Comparison of ENCODE assay signal across 29 mouse cellular contexts in genomic region chr1:158860190-158860589, GRCm38 (mm10).
A peak's percentile ranks its signal among the peaks of the same experiment; 100 is the strongest.
DNase-seq lines count a peak whose midpoint lies in the region; ATAC-seq and TF ChIP-seq lines count a peak whose summit lies in the region.
"Had no signal": no experiment of that assay in that cellular context is flagged by ENCODE, and none has a peak within 500 bp of the region (broad histone marks: within the 10 kb centered on the region; RNA-seq: fewer than 3 reads in every experiment).

No protein-coding gene starts in this region.

- no peaks in the 10 kb centered on the region for H3K36me3 ChIP-seq in embryonic facial prominence, embryonic 11.5 days (replicated peaks; ENCODE audit: control insufficient read depth, insufficient read depth, low read depth, low read length)
- H3K36me3 ChIP-seq in limb, embryonic 13.5 days = no peaks in the 10 kb centered on the region
- H3K36me3 ChIP-seq in thymus, adult 2 months (ENCODE audit: control insufficient read depth, insufficient read depth, low read length) = no peaks in the 10 kb centered on the region
- H3K36me3 ChIP-seq: forebrain, embryonic 12.5 days; heart, embryonic 10.5 days; heart, embryonic 15.5 days; hindbrain, embryonic 12.5 days; liver, embryonic 15.5 days had no signal

- peak; percentile 40 for DNase-seq in embryo, embryonic 11 days
- DNase-seq in embryonic facial prominence, embryonic 11.5 days (ENCODE audit: low spot score) = peak; percentile 60
- DNase-seq in forelimb bud, embryonic 11.5 days (ENCODE audit: low read depth, low spot score) = peak; percentile 85
- no peak for DNase-seq in spleen, postnatal 36 days (ENCODE audit: low spot score in 2 of 2)
- DNase-seq in kidney, adult 11 months = no peak
- DNase-seq in thymus, adult 2 months = no peak
- DNase-seq: adrenal gland, adult 8-10 months; B cell, adult 2 months; cerebellum, adult 11 months; cerebellum, adult 9-10 months; gastrocnemius, postnatal 25 days; heart, adult 11 months; kidney, postnatal 14 days; lung, embryonic 14.5 days; lung, postnatal 14 days; midbrain, embryonic 14.5 days; right cerebral cortex, postnatal 14 days; thymus, adult 18-20 months; thymus, postnatal 4 days had no signal

- H3K4me2 ChIP-seq in embryonic facial prominence, embryonic 11.5 days (ENCODE audit: low read depth, low read length) = no peak overlapping the region
- peak overlapping the region; percentile 19 for H3K4me2 ChIP-seq in limb, embryonic 13.5 days (replicated peaks)
- H3K4me2 ChIP-seq: forebrain, embryonic 12.5 days; heart, embryonic 15.5 days; hindbrain, embryonic 12.5 days; liver, embryonic 15.5 days; lung, embryonic 14.5 days had no signal

- no peak overlapping the region for H3K9ac ChIP-seq in embryonic facial prominence, embryonic 11.5 days (replicated peaks; ENCODE audit: low read length)
- no peak overlapping the region for H3K9ac ChIP-seq in limb, embryonic 13.5 days
- H3K9ac ChIP-seq: forebrain, embryonic 12.5 days; heart, embryonic 15.5 days; hindbrain, embryonic 12.5 days; liver, embryonic 15.5 days; lung, embryonic 14.5 days had no signal

- TF ChIP-seq CTCF in thymus, adult 2 months (IDR thresholded peaks at IDR 0.05; ENCODE audit: borderline replicate concordance, control insufficient read depth, extremely low read depth, insufficient read depth, low read length, poor library complexity) = no peak

- H3K27ac ChIP-seq in embryonic facial prominence, embryonic 11.5 days (replicated peaks; ENCODE audit: low read depth, low read length) = no peak overlapping the region
- H3K27ac ChIP-seq in limb, embryonic 13.5 days = no peak overlapping the region
- H3K27ac ChIP-seq in thymus, adult 2 months (ENCODE audit: control insufficient read depth, insufficient read depth, low read length) = no peak overlapping the region
- H3K27ac ChIP-seq: forebrain, embryonic 12.5 days; heart, embryonic 10.5 days; heart, embryonic 15.5 days; hindbrain, embryonic 12.5 days; liver, embryonic 15.5 days; stomach, postnatal 0 days had no signal

- no peaks in the 10 kb centered on the region for H3K27me3 ChIP-seq in embryonic facial prominence, embryonic 11.5 days (ENCODE audit: control insufficient read depth, insufficient read depth, low read length)
- H3K27me3 ChIP-seq in limb, embryonic 13.5 days = peaks cover 30% of the 10 kb centered on the region
- H3K27me3 ChIP-seq in thymus, adult 2 months (ENCODE audit: control insufficient read depth, insufficient read depth, low read length) = no peaks in the 10 kb centered on the region
- H3K27me3 ChIP-seq: forebrain, embryonic 12.5 days; heart, embryonic 15.5 days; hindbrain, embryonic 12.5 days; liver, embryonic 15.5 days had no signal

- TF ChIP-seq POLR2A in thymus, adult 2 months (IDR thresholded peaks at IDR 0.05; ENCODE audit: control insufficient read depth, extremely low read depth, insufficient read depth, low read length, poor library complexity) = no peak

- no peaks in the 10 kb centered on the region for H3K4me1 ChIP-seq in embryonic facial prominence, embryonic 11.5 days (ENCODE audit: control insufficient read depth, insufficient read depth, low read length)
- H3K4me1 ChIP-seq in limb, embryonic 13.5 days = peaks cover 27% of the 10 kb centered on the region
- H3K4me1 ChIP-seq in thymus, adult 2 months (replicated peaks; ENCODE audit: control insufficient read depth, insufficient read depth, low read length) = no peaks in the 10 kb centered on the region
- H3K4me1 ChIP-seq: forebrain, embryonic 12.5 days; heart, embryonic 10.5 days; heart, embryonic 15.5 days; hindbrain, embryonic 12.5 days; liver, embryonic 15.5 days had no signal

- no peak overlapping the region for H3K4me3 ChIP-seq in embryonic facial prominence, embryonic 11.5 days (ENCODE audit: low read depth, low read length)
- H3K4me3 ChIP-seq in limb, embryonic 13.5 days = no peak overlapping the region
- no peak overlapping the region for H3K4me3 ChIP-seq in thymus, adult 2 months (ENCODE audit: control insufficient read depth, insufficient read depth, low read length)
- H3K4me3 ChIP-seq: erythroblast, embryonic 14.5 days; forebrain, embryonic 12.5 days; heart, embryonic 10.5 days; heart, embryonic 15.5 days; hindbrain, embryonic 12.5 days; liver, embryonic 15.5 days had no signal

- H3K9me3 ChIP-seq in embryonic facial prominence, embryonic 11.5 days (replicated peaks; ENCODE audit: control insufficient read depth, low read length) = no peaks in the 10 kb centered on the region
- no peaks in the 10 kb centered on the region for H3K9me3 ChIP-seq in limb, embryonic 13.5 days
- H3K9me3 ChIP-seq: forebrain, embryonic 12.5 days; heart, embryonic 10.5 days; heart, embryonic 15.5 days; hindbrain, embryonic 12.5 days; liver, embryonic 15.5 days had no signal

- no peak for ATAC-seq in embryonic facial prominence, embryonic 11.5 days (replicated peaks; ENCODE audit: insufficient number of reproducible peaks, low FRiP score, low TSS enrichment, low read depth)
- ATAC-seq in limb, embryonic 13.5 days (ENCODE audit: low FRiP score, low read depth) = peak; percentile 83
- ATAC-seq: activated CD4-positive, CD25-positive, alpha-beta regulatory T cell, adult 4 months; intestine, postnatal 0 days had no signal

- 41% methylated on average over 5 of the region's 5 CpGs for WGBS in embryonic facial prominence, embryonic 11.5 days
- 10% methylated on average over 5 of the region's 5 CpGs for WGBS in limb, embryonic 13.5 days
- 89% methylated on average over 5 of the region's 5 CpGs for WGBS in thymus, adult 2 months

Comparison
In these comparisons a context has a peak if more than half of its experiments do, and no peak if none do; other contexts are left out.
1. DNase-seq: peak in embryo, embryonic 11 days (single experiment), embryonic facial prominence, embryonic 11.5 days (single experiment) and forelimb bud, embryonic 11.5 days (single experiment); none in spleen, postnatal 36 days (0 of 2), kidney, adult 11 months (single experiment) and thymus, adult 2 months (single experiment).